Mouse (Mus musculus): ENCODE measurements around the gene Dlx4.

Dlx4 gene

DNA sequence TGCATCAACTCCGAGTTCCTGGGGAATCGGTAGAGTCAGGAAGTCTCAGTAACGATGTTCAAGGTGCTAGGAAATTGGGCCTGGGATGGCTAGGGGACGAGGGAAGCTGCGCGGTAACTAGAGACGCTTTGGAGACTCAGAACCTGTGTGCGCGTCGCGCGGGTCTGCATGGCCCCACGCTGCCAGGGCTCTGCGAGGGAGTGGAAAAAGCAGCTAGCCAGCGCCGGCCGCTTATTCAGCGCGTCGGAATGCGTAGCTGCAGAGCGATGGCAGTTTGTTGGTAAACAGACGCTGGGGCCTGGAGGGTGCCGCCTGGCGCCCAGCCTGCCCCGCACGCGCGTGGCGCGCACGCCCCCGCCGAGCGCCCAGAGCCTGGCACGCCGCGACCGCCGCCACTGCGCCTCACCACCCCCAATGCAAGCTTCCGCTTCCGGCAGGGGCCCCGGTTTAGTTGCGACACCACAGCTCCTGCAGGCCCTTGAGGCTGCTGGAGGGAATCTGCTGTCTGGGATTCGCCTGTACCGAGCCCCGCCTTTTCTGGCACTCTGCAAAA lies at the start of gene Dlx4:
TSS of gene Dlx4 (minus strand) at position 413 of the 553 bp plus-strand sequence.
- DNase-seq (ENCODE audit: low read depth), result no peak

DNA sequence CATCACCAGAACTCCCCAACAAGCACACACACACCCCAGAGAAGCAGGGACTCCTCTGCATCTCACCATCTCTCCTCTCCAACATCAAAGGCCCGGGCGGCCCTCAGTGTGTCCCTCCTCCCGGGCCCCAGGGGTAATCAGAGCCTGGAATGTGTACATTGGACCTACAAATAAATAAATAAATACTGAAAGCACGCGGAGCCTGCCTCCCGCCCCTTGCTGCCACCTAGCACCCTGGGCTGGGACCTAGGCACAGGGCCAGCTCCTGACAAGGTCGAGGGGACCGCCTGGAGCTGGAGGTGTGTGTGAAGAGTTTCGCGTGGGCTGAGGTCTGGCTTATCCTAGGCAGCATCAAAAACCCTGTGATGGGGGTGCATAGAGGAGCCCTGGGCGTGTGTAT lies 43.8 kb upstream of the Dlx4 start:
- no peak for DNase-seq (ENCODE audit: low read depth)

DNA sequence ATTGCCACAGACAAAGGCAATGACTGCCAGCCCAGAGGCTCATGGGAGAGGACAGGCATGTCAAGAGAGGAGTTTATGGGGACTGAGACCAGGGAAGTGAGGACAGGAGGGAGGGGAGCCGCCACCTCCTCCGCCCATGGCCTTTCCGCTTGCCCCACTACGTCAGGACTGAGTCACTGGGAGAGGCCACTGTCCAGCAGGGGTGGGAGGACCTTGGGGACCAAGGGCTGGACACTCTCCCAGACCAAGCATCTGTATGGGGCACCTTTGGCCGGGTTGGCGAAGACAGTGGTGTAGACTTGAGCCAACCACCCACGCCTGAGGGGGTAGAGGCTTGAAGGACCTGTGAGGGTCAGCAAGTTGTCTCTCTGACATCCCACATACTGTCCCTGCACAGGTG lies 40.8 kb upstream of the Dlx4 start:
- no peak for DNase-seq (ENCODE audit: low read depth)

DNA sequence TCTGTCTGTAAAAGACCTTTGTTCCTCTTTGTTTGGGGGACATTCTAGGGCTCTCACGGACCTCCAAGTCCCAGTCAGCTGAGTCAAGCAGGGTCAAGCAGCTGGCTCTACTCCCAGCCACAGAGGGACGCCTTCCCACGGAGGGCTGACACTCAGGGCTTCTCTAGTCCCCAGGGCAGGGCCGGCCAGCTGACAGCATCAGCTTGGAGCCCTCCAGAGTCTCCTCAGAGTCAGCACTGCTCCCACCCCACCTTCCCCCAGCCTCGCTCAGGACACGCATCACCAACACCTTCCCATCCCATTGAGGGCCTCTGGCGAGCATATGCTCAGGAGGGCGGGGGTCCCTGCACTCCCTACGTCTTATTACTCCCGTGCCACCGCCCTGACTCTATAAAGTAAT lies 39.6 kb upstream of the Dlx4 start:
- DNase-seq (ENCODE audit: low read depth), result no peak

DNA sequence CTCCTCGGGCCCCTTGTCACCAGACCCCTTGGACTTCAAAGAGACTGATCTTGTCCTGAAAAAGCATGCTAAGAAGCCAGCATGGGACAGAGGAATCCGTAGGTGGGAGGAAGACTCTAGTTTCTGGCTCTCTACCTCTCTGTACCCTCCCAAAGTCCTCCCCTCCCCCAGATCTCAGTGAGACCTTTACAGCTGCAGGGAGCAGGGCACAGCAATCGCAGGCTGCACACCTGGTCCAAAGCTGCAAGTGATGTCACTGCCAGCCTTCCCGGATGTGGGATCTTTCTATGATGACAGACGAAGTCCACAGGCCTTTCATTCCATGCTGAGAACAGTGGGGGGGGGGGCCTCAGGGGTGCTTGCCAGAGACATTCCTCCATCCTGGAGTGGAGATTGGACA lies 38.5 kb upstream of the Dlx4 start:
- no peak for DNase-seq (ENCODE audit: low read depth)

DNA sequence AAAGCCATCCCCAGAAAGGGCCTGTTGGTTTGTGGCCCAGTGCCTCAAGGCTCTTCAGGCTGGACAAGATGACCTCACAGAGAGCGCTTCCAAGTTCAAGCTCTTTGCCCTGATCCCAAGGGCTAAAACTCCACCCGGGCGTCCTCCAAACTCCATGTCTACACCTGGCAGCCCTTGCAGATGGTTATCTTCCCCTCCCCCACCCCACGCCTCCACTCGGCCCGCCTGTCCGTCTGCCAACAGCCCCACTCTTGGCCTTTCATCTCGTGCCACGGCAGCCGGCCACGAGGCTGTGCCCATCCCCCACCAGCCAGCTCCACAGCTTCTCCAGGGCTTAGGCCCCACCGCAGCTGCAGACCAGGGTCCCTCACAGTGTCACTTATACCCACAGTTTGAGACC lies 33.2 kb upstream of the Dlx4 start:
- DNase-seq (ENCODE audit: low read depth), result no peak

DNA sequence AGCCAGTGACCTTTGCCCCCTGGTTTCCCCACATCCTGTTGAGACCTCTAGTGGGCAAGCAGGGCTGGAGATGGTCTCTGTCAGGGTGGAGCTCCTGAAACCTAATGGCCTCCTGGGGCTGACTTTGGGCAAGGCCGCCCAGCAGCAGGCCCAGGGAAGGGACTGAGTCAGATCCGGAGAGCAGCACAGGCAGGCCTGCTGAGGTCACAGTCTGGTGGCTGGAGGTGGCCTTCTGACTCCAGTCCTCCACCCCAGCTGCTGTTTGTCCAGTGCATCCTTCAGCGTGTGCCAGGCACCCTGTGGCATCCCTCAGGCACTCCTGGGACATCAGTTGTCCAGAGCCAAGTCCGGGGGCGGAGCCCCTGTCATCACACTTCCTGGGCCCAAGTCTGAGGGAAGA lies 19.8 kb upstream of the Dlx4 start:
- no peak for DNase-seq (ENCODE audit: low read depth)

DNA sequence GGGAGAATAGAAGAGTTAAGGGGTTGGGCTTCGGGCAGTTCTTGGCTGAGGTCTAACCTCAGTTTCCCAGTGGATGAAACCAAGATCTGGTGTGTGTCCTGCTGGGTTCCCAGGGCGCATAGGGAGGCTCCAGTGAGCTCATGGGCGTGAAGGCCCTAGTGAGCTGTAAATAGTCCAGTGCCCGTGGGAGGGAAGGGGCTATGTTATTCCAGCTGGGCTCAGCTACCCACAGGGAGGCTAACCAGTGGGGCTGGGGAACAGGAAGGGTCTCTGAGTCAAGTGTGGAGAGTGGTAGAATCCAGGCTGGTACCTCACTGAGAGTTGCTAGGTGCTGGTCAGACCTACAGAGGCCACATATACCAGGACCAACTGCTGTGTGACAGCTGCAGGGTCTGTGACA lies 15.6 kb upstream of the Dlx4 start:
- DNase-seq (ENCODE audit: low read depth), result no peak

DNA sequence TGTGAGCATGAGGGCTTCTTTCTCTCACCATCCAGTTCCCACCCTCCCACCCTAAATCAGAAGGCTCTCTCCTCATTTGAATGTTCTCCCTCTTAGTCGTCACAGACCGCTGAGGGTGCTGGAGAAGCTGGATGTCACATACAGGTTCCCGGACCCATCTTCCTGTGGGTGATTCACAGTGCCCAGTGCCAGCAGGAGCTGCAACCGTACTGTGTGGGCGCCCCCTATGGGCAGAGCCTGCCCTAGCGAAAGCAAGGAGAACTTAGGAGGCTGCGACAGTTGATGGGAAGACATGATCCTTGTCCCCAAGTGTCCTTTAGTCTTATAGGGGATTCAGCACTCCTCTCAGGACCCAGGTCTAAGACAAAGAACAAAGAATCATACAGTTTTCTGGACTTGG lies 14.6 kb upstream of the Dlx4 start:
- no peak for DNase-seq (ENCODE audit: low read depth)

DNA sequence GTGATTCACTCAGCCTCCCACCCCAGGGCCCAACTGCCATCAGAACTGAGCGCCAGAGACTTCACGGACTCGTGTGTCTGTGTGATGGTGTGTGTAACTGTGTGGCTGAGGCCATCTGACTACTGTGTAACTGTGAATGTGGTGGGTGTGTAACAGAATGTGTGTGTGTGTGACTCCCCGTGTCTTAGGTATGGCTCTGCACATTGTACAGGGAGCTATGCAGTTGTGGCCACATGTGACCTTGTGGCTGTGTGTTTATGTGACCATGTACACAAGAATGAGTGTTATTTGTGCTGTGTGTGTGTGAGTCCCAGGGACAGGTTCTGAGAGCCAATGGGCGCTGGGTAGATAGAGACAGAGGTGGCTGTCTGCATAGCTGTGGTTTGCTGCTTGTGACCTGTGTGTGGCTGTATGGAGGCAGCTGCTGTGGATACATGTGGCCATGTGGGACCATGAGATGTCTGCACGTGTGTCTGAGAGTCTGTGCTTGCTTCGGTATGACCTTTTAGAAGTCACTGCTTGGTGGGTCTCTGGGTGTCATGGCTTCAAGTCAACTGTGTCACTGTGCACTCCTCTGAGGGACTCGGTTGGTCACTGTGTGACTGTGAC lies 13.8 kb upstream of the Dlx4 start:
- no peak for DNase-seq (ENCODE audit: low read depth)

DNA sequence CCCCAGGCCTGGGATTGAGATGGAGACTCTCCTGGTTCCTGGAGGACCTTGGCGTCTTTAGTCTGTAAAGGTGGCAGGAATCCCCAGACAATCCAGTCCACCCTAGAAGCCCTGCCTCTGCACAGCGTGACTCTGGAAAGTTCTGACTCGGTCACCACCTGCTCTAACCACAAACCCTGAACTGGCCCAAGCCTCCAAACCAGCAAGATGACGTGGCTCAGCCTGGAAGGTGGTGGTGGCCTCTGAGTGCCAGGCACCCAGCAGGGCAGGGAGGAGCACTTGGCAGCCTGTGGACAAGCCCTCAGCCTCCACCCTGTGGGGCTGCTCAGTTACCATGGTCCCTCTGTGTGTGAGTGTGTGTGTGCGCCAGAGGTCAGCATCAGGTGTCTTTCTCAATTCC lies 11.8 kb upstream of the Dlx4 start:
- DNase-seq (ENCODE audit: low read depth), result no peak

DNA sequence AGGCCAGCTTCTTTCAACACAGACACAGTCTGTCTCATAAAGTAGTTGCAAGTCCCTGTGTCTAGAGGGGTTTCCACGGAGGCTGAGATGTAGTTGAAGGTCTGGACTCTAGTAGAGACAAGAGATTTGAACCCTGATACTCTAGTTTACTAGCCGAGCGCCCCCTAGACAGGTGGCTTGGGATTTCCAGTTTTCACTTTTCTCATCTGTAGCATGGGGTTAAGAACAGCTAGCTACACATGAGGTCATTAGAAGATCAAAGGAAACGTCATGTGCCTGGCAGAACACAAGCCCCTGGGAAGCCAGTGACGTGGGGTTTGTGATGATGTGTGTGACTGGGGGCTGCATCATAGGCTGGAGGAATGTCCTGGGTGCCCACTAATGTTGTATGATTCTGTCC lies 11.3 kb upstream of the Dlx4 start:
- no peak for DNase-seq (ENCODE audit: low read depth)

DNA sequence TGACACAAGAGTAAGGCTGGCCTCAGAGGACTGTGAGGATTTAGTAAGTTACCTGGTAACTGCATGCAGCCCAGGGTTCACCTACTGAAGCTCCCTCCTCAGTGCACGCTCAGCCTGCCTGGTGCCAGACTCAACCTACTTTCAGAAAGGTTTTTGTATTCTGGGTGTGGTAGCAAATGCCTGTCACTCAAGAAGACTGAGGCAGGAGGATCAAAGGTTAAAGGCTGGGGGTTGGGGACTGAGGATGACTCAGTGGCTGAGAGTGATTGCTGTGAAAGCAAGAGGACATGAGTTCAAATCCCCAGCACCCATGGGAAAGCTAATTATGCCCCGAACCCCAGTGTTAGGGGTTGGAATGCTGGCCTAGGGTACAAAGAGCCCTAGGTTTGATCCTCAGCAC lies 9.4 kb upstream of the Dlx4 start:
- no peak for DNase-seq (ENCODE audit: low read depth)

DNA sequence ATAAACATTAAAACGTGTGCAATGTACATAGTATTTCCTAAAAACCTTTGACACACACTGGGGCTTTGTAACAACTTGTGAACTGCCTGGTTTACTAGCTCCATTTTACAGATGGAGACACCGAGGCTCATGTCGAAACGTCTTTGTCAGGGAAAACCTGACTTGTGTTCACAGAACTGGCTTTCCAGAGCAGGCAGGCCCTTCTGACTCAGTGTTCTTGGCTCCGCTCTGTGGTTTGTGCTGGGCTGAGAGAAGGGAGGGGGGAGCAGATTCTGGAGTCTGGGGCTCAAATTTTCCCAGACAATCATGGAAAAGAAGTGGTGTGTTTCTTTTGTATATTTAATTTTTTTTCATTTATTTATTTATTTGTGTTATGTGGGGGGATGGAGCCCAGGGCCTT lies 7.6 kb upstream of the Dlx4 start:
- DNase-seq (ENCODE audit: low read depth), result no peak

DNA sequence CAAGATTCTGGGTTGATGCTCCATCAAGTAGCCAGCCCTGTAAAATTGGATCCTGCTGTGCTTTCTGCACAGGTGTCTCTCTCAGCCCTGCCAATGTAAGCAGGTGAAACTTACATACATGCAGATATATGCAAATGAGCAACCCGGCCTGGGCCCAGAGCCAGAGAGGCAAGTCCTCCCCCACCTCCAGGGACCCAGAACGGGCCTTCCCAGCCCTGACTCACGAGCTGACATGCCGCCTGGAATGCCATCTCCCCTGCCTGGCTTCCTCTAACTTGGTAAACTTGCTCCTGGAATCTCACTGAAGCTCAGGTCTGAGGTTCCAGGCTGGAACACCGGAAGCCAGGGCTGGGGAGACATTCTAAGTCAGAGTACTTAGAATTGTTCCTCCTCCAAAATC lies 7.1 kb upstream of the Dlx4 start:
- DNase-seq (ENCODE audit: low read depth), result no peak

DNA sequence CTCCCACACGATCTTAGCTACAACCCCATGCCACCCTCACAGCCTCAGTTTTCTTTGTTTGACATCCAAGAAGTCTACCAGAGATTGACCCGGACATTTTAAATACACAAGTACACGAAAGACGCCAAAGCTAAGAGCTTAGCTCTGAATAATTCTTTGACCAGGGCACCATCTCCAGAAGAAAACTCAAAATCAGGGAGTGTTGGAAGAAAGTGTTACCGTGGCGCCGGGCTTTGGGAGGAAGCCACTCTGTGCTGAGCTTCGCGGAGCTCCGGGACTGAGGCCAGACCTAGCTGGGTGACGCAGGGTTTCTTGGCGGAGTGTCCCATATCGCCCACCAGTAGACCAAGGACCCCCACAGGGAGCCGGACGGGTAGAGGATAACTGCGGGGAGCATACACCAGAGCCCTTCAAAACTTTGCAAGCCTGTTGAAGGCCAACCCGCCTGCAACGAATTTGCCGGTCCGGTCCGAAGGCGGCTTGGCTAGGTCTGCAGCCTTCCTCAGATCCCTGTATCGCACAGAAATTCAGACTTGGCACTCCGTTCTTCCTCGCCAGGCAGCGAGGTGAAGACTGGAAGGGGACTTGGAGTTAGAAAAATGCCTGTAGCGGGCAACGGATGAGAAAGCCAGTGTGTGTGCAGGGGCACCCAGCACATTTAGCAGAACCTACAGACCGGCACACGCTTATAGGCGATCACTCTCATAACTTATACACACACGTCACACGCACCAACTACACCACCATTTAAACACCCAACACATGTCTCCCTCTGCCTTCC lies 4.4 kb upstream of the Dlx4 start:
- no peak for DNase-seq (ENCODE audit: low read depth)

DNA sequence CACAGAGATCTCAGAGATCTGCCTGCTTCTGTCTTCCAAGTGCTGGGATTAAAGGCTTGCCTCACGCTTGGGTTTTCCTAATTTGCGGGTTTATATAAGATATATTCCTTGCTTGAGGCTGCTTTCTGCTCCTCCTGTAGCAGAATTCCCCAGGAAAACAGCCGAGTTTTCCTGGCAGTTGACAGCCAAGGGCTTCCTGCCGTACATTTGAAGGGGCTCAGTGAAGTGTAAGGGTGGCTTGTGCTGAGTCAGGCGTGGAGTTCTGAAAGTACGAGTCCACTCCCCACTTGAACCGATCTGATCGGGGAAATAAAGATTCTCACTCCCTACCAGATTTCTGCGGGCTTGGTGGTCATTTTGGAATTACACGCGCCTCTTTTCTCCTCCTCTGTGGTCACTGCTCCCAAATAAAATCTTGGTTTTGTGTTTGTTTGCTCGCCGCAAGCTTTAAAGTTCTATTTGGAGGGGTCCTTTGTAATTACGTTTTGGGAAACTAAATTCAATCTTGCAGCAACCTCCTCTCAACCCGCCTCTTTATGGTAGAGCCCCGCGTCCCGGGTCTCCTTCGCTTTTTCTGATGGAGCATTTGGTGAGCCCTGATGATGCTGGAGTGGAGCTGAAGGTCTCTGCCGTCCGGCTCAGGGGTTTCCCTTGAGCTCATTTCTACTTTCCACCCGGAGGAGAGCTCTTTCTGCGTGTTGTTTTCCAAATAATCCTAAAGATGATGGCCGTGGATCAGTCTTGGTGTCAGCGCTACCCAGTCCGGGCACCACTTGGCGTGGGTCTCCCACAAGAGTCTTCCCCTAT lies 3.6 kb upstream of the Dlx4 start:
- no peak for DNase-seq (ENCODE audit: low read depth)

DNA sequence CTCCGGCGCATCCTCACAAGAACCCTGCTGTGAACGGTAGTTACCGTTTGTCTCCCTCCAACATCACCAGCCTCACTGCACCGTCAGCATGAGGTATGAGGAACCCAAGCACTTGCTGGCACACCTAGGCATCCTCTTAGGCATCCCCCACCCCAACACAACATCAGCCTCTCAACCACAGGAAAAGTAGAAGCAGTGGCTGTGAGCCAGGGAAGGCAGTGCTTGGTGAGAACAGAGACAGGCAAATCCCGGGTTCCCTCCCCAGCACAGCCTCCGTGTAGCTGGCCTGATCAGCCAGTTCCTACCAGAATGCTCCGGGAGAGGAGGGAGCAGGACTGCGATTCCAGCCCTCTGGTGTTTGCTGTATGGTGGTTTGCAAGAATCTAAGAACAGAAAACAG lies 2.7 kb upstream of the Dlx4 start:
- DNase-seq (ENCODE audit: low read depth), result no peak

DNA sequence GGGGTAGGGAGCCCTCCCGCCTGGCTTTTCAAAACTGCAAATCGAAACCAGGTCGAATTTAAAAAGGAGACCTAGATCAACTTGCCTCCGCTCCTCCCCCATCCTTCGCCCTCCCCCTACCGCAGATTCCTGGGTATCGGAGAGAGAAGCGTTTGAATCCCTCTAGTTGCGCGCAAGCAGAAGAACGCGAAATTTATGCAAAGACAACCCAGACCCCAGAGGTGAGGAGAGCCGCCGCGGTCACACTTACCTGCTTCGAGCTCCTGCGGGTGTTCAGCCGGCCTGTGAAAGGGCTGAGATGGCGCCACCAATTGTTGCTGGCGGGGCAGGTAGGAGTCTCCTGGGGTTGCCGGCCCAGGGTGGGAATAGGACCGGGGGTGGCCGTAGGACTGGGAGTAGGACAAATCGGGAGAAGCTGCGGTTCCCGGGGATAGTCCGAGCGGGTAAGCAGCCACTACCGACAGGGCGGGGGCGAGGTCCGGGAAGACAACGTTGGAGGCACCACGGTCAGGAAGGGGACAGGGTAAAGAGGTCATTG lies 1.0 kb downstream of the Dlx4 start:
- DNase-seq (ENCODE audit: low read depth), result no peak

DNA sequence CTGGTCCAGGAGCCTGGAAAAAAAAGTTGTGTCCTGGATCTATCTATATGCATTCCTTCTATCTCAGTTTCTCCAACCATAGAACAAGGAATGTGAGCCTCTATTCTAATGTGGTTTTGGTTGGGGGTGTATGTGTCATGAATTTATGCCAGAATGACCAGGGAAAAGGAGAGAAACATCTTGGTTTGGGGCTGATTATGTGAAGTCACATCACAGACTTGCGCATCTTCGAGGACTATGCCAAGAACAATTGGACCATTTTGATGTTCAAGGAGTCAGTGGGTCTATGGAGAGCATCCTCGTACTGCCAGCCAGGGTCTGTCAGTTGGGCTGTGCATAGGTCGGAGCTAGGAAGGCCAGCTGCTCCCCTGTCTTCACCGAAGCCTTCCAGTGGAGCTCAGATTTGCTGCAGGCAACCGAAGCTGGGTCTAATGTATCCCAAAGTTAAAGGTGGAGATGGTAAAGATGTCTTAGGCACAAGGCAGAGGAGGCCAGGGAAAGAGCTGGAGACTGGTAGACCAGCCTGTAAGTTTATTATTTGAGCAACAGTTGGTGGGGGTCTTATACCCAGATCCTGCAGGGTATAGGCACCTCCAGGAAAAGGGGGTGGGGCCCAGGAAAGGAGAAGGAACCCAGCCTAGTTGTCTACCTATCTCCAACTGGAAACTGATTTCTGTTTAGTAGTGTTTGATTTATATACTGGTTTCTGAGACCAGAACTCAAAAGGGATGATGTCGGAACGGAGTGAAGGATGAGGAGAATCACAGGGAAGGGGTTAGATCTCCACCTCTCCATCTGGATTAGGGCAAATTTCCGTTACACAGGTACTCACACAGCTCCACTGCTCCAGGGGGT lies 1.7 kb downstream of the Dlx4 start:
- DNase-seq (ENCODE audit: low read depth), result no peak

DNA sequence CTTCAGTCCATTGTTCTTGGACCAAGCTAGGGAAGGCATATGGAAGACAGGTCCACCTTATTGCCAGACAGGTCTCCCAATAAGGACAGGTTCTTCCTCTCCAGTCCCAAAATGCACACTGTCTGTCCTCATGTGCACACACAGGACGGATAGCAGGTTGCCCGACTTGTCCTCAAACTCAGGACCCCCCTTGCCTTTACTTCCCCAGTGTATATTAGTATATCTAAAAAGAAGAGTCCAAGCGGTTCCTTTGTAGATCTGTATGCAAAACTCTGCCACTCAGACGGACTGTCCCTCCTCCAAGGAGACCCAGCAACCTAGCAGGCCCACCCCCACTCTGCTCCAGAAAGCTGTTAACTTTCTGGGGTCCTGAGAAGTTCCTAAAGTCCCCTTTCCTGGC lies 2.4 kb downstream of the Dlx4 start:
- no peak for DNase-seq (ENCODE audit: low read depth)

Measured in c-Kit-positive CD71-positive TER-119-negative erythroid progenitor cells, embryonic 14.5 days (primary cell).